Mouse (Mus musculus): ENCODE data around the gene Ctss.
A peak's percentile ranks its signal among the peaks of the same experiment; 100 is the strongest.
"Not testable (repeated sequence)": the region's sequence is repeated elsewhere in the genome, so short reads cannot be mapped to it uniquely, and the experiment has no call there.

Ctss gene

GRCm38 (mm10) chr3:95538936-95539335 lies 12.3 kb downstream of the Ctss start:
- no peak for DNase-seq

- no peak for DNase-seq
Measured at GRCm38 (mm10) chr3:95539837-95540236, 13.3 kb downstream of the Ctss start.

- not testable (repeated sequence) for DNase-seq
Measured at GRCm38 (mm10) chr3:95541186-95541585, 14.6 kb downstream of the Ctss start.

- no peak for DNase-seq
Measured at GRCm38 (mm10) chr3:95542171-95542570, 15.6 kb downstream of the Ctss start.

DNA sequence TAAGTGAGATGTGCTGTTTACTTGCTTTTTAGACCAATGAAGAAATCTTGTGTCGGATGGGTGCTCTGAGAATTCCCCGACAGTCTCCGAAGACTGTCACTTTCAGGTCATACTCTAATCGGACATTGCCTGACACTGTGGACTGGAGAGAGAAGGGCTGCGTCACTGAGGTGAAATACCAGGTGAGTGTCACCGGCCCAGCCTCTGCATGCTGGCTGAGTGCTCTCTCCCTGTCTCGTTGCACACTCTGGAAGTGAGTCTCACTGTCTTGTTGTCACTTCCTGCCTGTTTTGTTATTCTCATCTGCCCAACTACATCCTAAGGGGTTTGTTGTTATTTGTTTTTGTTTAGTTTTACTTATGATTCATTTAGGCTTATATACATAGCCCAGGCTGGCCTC lies 16.4 kb downstream of the Ctss start:
- no peak for DNase-seq

DNA sequence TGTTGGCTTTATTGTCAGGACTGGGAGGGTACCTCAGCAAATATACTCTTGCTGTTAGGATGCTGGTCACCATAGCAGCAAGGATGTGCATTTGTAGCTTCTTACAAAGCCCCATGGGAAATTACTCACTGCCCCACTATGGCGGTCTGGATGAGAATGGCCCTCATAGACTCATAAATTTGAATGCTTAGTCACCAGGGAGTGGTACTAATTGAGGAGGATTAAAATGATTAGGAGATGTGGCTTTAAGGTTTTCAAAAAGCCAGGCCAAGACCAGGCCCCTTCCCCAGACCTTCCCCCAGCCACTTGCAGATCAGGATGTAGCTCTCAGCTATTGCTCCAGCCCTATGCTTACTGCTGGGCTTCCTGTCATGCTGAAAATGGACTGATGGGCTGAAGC lies 23.6 kb downstream of the Ctss start:
- no peak for DNase-seq

DNA sequence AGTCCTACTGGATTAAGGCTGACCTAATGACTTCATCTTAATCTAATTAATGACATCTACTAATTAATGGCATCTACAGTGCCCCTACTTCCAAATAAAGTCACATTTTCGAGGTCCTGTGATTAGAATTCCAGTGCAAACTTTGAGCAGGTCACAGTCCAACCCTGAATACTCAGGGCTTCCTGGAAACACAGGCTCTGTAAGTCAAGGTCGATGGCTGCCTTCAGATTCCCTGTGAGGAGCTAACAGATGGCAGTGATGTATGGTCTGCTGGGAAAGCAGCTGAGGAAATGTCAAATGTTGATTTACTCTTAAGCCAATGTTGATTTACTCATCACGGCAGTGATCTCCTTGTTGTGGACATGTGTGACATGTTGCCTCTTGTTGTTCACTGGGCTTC lies 27.4 kb downstream of the Ctss start:
- DNase-seq = no peak

- DNase-seq = no peak
Measured at GRCm38 (mm10) chr3:95559437-95559836, 32.9 kb downstream of the Ctss start, which contains the start of gene Hormad1. Hormad1 (plus strand) TSS chr3:95559677.

DNA sequence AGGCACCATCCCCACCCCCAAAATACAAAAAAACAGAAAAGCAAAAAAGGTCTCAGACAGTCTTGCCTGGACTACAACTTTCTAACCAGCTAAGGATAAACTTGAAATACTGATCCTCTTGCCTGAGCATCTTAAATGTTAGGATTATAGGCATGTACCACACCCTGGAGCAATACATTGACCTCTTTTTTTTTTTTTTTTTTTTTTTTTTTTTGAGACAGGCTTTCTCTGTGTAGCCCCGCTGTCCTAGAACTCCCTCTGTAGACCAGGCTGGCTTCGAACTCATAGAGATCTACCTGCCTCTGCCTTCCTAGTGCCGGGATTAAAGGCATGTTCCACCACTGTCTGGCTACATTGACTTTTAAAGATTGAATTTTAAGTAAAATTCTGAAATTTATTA lies 34.2 kb downstream of the Ctss start:
- DNase-seq = no peak

- DNase-seq = no peak
Measured at GRCm38 (mm10) chr3:95561826-95562225, 35.2 kb downstream of the Ctss start.

- DNase-seq = no peak
Measured at GRCm38 (mm10) chr3:95569585-95569984, 43.0 kb downstream of the Ctss start.

DNA sequence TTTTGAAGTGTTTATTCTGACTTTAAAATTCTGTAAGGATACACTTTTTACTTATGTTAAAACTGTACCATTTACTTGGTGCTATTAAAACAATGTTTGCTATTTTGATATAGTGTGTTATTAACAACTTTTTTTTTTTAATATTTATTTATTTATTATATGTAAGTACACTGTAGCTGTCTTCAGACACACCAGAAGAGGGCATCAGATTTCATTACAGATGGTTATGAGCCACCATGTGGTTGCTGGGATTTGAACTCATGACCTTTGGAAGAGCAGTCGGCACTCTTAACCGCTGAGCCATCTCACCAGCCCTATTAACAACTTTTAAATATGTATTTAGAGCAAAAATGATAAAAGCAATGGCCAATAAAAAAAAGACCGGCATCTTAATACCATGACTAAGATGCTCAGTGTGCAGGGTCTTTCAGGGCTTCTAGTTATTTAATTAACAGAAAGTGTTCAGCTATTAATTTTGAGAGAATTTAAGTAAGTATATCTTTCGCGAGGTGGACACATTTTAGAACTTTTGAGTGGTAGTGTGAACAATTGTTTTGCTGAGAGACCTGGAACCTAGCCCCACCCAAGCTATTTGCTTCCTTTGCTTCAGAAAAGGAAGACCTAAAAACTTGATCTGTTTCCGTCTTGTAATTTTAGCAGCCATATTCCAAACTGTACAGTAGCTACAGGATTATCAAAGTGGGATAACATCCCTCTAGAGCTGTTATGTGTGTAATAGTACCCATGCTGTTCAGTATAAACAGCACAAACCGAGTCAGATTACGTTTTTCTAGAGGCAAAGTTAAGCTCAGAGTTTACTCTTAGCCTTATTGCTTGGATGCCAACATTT lies 61.4 kb downstream of the Ctss start:
- DNase-seq = no peak

DNA sequence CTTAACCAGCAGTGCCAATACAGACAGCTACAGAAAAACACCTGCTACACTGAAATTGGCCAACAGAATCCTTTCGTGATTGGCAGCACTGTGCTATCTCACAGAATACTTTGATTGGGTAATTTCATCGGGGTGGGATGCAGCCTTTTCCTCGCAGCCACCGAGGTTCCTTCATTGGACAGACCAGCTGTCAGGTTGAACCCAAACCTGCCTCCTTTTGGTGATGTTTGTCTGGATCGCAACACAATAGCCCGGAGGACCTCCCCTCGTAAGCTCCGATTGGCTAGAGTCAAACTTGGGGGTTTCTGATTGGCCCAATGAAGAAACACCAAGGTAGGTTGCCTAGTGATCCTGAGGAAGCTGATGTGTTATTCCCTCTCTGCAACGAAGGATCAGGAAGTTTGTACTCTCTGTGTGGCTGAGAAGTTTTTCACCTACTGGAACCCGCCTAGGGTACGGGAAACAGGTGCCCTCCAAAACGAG lies 62.1 kb downstream of the Ctss start, which contains the start of gene Golph3l:
Golph3l (plus strand) TSS at position 331 of the 483 bp plus-strand sequence.
- peak; percentile 99 for DNase-seq

- DNase-seq = no peak
Measured at GRCm38 (mm10) chr3:95598734-95599133, 72.1 kb downstream of the Ctss start.

DNA sequence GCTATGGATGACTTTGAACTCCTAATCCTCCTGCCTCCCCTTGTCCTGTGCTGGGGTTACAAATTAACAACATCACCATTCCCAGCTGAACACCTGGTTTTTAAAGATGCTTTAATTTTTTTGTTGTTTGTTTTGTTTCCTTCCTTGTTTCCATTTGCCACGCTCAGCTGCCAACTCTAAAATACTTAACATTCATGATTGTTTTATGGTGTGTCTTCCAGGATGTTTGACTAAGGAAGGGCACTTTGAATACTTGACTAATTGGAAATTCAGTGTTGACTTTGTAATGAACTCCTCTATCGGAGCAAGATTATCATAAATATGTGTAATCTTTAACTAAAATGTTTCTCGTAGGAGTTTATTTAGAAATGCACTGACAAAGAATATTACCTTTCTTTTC lies 74.7 kb downstream of the Ctss start:
- no peak for DNase-seq
